Mouse (Mus musculus) intestine, embryonic 16.5 days (tissue): ENCODE results near the gene Apol8. TPM values are rescaled to one million over a fixed set of nuclear protein-coding genes. Genes with fewer than 3 reads are reported as not detected.
A peak's percentile ranks its signal among the peaks of the same experiment; 100 is the strongest.
"Not testable (repeated sequence)": the region's sequence is repeated elsewhere in the genome, so short reads cannot be mapped to it uniquely, and the experiment has no call there.

Experiments used
- ATAC-seq: fragments of 200-750 bp; cut with Nextera tagmentation; 2 replicates; pipeline ENCODE4 v1.8.0; 2017; ENCODE audit warnings: moderate TSS enrichment, moderate library complexity
- H3K27ac ChIP-seq: fragments of 300-500 bp; sonication (generic); 2 replicates; pipeline ENCODE4 v1.5.1; 2014; ENCODE audit warnings: mild to moderate bottlenecking, low read length
- H3K27me3 ChIP-seq: fragments of 300-500 bp; sonication (generic); replicated peaks from 2 replicates; pipeline ENCODE4 v1.6.1; 2014; ENCODE audit warnings: low read length, control low read depth, mixed read lengths; ENCODE audit not compliant: control insufficient read depth, insufficient read depth
- H3K36me3 ChIP-seq: fragments of 300-500 bp; sonication (generic); 2 replicates; pipeline ENCODE4 v1.6.1; 2014; ENCODE audit warnings: low read length, control low read depth; ENCODE audit not compliant: control insufficient read depth, insufficient read depth
- H3K4me1 ChIP-seq: fragments of 300-500 bp; sonication (generic); 2 replicates; pipeline ENCODE4 v1.6.1; 2014; ENCODE audit warnings: low read length, control low read depth, mixed read lengths; ENCODE audit not compliant: control insufficient read depth, insufficient read depth
- H3K4me2 ChIP-seq: fragments of 300-500 bp; sonication (generic); 2 replicates; pipeline ENCODE4 v1.6.1; 2014; ENCODE audit warnings: low read depth, low read length, control low read depth
- H3K4me3 ChIP-seq: fragments of 300-500 bp; sonication (generic); 2 replicates; pipeline ENCODE4 v1.5.1; 2014; ENCODE audit warnings: mild to moderate bottlenecking, low read length
- H3K9ac ChIP-seq: fragments of 300-500 bp; sonication (generic); 2 replicates; pipeline ENCODE4 v1.6.1; 2014; ENCODE audit warnings: low read depth, low read length
- H3K9me3 ChIP-seq: fragments of 300-500 bp; sonication (generic); 2 replicates; pipeline ENCODE4 v1.6.1; 2016; ENCODE audit warnings: low read length, control low read depth; ENCODE audit not compliant: control insufficient read depth
- WGBS: fragments of 180-500 bp; shearing (Covaris S2); extraction: QIAGEN DNeasy Blood & Tissue Kit; methylation state at CpG from one replicate; pipeline ENCODE4 v1.1.7; 2014; 5-methylcytosine and 5-hydroxymethylcytosine counted together
- polyA plus RNA-seq: library from polyadenylated mRNA; unstranded; fragments of >200 nt; fragmentation: Nextera tagmentation; extraction: Ambion mirVana; gene quantifications from 2 replicates; pipeline ENCODE4 v1.2.1, GENCODE M21; 2015

Apol8 gene
- polyA plus RNA-seq, 1 experiment from 2014 or later: 0.34 TPM

DNA sequence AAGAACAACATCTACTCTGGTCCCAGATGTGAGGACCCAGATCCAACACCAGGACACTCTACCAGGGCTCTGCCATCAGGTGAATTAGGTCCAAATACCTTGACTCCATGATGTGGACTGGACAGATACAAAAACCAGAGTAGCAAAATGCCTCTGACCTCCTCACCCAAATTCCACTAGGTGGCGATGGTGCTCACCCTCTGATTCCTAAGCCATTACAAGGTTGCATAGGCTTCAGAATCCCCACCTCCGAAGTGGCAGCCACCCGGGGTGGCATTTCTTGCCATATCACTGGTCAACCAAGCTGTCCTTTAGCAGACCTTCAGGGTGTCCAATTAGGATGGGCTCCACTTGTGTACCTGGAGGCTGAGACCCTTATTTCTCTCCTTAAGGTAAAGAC lies 29.7 kb downstream of the Apol8 start:
- WGBS: 7% methylated on average over 3 of the region's 3 CpGs
- not testable (repeated sequence) for H3K27me3 ChIP-seq, ATAC-seq, H3K36me3 ChIP-seq, H3K27ac ChIP-seq, H3K4me2 ChIP-seq, H3K4me3 ChIP-seq, H3K9ac ChIP-seq, H3K4me1 ChIP-seq, H3K9me3 ChIP-seq

DNA sequence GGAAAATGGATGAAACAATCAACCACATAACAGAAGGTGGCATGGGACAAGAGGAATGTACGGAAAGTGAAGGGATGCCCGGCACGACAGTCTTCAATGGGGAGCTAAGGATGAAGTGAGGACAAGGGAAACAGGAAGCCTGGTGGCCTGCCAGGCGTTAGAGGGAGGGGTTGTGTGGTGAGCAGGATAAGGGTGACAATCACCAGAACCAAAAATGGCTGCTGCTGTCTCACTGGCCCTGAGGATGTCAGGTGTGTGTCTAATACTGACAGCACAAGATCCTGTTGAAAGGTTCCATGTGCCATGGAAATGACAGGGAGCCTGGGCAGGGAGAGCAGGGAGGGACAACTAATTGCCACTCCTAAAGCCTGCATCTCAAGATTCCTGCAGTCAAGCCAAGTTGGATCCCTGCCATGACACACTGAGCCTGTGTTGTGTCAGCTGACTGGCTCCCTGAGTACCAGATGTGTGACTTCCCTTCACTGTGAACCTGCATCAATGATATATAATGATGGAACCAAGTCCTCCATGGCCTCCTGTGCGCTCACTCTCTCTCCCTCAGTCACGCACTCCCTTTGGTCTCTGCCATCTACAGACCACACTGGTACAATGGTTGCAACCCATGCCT lies 31.3 kb downstream of the Apol8 start:
- H3K27ac ChIP-seq, H3K4me3 ChIP-seq, H3K4me2 ChIP-seq, H3K4me1 ChIP-seq, H3K9me3 ChIP-seq, H3K27me3 ChIP-seq, ATAC-seq, H3K36me3 ChIP-seq, H3K9ac ChIP-seq: not testable (repeated sequence)
- WGBS: 65% methylated on average over 6 of the region's 6 CpGs

DNA sequence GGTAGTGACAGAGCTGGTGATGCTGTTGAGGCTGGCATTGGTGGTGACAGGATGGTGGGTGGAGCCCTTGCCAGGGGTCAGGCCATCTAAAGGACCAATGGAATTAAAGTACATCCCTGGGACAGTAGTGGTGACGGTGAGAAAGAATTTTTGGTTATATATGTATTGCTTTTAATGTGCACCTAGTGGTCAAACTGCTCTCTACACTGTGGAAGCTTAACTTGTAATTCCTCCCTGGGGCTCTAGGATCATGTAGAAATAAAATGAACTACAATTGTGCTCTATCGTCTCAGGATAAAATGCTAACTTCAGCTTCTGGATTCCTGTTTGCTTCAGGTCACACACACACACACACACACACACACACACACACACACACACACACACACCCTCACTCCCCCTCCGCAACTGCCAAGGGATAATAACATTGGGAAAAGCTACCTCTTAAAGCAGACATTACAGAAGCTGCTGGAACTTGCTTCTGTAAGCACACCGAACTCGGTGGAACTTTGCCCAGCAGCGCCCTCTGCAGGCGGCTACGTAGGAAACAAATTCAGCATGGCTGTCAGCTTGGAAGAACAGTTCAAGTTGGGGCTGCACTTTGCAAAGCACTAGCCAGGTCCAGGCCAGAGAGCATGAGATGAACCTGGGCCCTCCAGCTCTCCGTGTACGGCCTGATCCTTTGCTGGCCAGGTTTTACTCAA lies 32.4 kb downstream of the Apol8 start:
- not testable (repeated sequence) for H3K9ac ChIP-seq, H3K27ac ChIP-seq, H3K4me1 ChIP-seq, H3K36me3 ChIP-seq, H3K27me3 ChIP-seq, H3K4me3 ChIP-seq, H3K9me3 ChIP-seq, H3K4me2 ChIP-seq
- 0 out of 2 replicates have a peak, but pooled peaks have one; percentile 46 for ATAC-seq
- WGBS: 25% methylated on average over 3 of the region's 10 CpGs

DNA sequence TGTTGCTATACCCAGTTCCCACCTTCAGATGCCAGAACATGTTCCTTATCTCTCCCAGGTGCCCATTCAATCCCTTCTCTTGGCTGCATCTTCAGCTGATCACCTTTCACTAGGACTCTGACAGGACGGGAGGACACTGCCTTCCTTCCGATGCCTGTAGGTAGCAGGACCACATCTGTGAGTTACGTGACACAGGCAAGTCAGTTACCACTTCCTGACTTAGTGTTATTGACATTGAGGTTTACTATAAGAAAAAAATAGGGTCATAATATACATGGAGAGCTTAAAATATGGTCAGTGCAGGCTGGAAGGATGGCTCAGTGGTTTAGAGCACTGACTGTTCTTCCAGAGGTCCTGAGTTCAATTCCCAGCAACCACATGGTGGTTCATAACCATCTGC lies 35.3 kb downstream of the Apol8 start:
- H3K9ac ChIP-seq, H3K27ac ChIP-seq, H3K4me3 ChIP-seq, H3K4me2 ChIP-seq, H3K9me3 ChIP-seq, ATAC-seq, H3K4me1 ChIP-seq, H3K27me3 ChIP-seq, H3K36me3 ChIP-seq: not testable (repeated sequence)
- WGBS: no CpG with 5 or more reads among the region's 3 CpGs

DNA sequence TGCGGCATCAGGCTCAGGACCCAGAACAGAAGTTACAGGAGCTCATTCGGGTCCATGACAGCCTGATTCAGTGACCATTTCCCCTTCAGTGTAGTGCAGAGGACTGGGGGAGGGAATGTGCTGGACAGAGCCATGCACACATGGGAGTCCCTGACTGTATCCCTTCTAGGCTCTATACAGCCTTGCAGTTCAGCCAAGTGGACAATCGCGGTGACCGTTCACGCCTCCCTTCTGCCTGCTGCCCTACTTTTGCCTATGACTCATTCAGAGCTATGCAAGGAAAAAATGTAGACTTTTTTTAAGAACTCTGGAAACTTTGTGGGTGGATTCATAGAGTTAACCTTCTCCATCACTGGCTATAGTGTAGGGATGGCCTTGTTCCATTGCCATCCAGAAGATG lies 38.6 kb downstream of the Apol8 start:
- H3K36me3 ChIP-seq, H3K4me3 ChIP-seq, H3K4me1 ChIP-seq, H3K27me3 ChIP-seq, H3K4me2 ChIP-seq, ATAC-seq, H3K9me3 ChIP-seq, H3K9ac ChIP-seq, H3K27ac ChIP-seq: not testable (repeated sequence)
- 50% methylated on average over 2 of the region's 6 CpGs for WGBS

DNA sequence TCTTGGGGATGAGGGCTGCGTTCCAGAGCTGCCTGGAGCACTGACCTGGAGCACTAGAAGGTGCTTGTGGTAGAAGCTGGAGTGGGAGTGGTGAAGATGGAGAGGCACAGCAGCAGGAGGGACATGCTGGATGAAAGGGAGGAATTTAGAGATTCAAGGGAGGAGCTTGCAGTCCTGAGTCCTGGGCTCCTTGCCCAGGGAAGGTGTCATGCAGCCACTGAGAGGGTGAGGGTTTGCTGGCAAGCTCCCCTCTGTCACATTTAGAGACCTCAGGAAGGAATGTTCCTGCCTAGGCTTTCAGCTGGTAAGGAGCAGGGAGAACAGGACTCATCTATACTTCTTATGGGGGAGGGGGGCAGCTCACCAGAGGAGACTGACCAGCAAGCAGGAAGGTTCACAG lies 47.9 kb downstream of the Apol8 start:
- not testable (repeated sequence) for ATAC-seq, H3K4me2 ChIP-seq, H3K27me3 ChIP-seq, H3K4me1 ChIP-seq, H3K9ac ChIP-seq, H3K9me3 ChIP-seq, H3K4me3 ChIP-seq, H3K36me3 ChIP-seq, H3K27ac ChIP-seq
- WGBS: no CpG with 5 or more reads among the region's 1 CpGs

DNA sequence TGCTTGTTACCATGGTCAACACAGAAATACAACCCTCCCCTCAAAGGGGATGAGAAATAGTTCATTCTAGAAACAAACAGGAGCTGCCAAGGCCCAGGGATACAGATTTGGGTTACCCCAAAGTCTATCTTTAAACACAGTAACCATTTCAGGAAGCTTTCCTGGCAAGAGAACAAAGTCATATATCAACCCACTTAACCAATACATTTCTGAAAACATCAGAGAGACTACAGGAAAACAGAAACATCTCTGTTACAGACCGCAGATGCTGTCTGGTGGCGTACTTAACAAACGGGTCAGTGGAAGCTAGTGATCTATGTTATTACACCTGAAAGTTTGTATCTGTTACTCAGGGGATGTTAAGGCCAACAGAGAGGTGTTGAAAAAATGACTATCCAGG lies 51.5 kb downstream of the Apol8 start:
- not testable (repeated sequence) for H3K9me3 ChIP-seq, H3K4me1 ChIP-seq, H3K27ac ChIP-seq, H3K27me3 ChIP-seq, ATAC-seq, H3K9ac ChIP-seq, H3K36me3 ChIP-seq, H3K4me3 ChIP-seq, H3K4me2 ChIP-seq
- 66% methylated on average over 3 of the region's 3 CpGs for WGBS

DNA sequence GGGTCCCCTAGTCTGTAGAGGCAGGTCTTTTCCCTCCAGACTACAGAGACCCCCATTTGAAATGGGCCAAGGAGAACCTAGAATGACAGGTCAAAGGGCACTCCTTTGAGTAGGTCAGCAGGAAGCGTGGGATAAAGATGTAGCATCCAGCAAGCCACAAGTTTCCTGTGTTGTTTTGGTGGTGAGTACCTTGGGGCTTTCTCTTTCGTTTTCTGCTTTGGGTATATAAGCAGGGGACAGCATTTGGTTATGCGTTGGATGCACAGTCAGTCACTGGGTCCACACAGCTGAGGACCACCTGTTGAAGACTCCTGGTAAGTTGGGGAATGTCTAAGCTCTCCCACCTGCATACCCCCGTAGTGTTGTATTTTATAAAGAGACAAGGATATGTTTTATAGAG lies 58.1 kb downstream of the Apol8 start, which contains the start of gene Apol7e:
Gene Apol7e (plus strand): TSS at position 202 of the 400 bp plus-strand sequence.
- H3K9ac ChIP-seq, H3K36me3 ChIP-seq, H3K27ac ChIP-seq, ATAC-seq, H3K4me3 ChIP-seq, H3K4me2 ChIP-seq, H3K4me1 ChIP-seq, H3K27me3 ChIP-seq, H3K9me3 ChIP-seq: not testable (repeated sequence)
- 83% methylated on average over 4 of the region's 4 CpGs for WGBS
